Mouse (Mus musculus): ENCODE results near the gene Gstz1.

DNA sequence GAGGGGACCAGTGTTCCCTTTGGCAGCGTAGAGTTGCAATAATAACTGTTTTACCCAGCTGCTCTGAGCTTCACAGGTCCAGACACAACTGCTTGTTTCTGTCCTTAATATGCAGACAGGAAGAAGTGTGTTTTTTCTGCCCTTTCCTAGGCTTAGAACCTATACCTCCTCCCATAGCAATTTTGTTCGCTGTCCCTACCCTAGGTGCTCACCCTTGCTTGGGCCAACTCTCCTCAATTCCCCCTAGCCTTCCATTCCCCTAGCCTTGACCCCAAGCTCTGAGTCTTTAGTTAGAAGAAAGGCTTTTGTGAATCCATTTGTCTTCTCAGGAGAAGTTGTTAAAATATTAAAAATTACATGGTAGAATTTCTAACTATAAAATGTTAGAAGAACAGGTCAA is 8.2 kb upstream of the Gstz1 start:
- TF ChIP-seq POLR2A (IDR thresholded peaks at IDR 0.05; ENCODE audit: borderline replicate concordance, control insufficient read depth, low read depth, low read length) (no peak), CTCF (IDR thresholded peaks at IDR 0.05; ENCODE audit: control insufficient read depth, insufficient read depth, low read length) (no peak)

Measured in bone marrow, adult 2 months (tissue).